Mouse (Mus musculus): ENCODE measurements around the gene Kctd10. TPM values are rescaled to one million over a fixed set of nuclear protein-coding genes. Genes with fewer than 3 reads are reported as not detected.

Kctd10 gene
- polyA plus RNA-seq, 1 experiment: 84.1 TPM

DNA sequence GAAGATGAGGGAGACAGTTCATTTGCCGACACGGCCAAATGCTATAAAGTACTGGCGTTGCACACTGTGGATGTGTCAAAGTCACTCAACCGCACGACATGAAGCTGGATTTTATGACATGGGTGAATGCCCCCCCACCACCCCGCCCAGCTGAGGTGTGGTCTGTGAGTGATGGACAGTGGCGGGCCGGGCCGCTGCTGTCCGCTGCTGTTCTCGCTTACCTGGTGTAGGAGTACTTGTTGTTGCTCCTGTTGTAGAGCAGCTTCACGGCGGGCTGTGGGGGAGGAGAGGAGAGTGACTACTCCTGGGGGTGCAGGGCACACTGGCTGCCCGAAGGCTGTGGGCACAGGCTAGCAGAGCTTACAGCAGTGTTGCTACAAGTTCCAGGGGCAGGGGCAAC lies 12.2 kb downstream of the Kctd10 start:
- H3K4me3 ChIP-seq: no peak overlapping the region
- TF ChIP-seq REST (IDR thresholded peaks at IDR 0.05; ENCODE audit: insufficient read depth, insufficient read length): no peak
- H3K4me2 ChIP-seq (ENCODE audit: low read depth): no peak overlapping the region
- H3ac ChIP-seq (ENCODE audit: control insufficient read depth, insufficient read length): no peak overlapping the region
- H3K27me3 ChIP-seq (ENCODE audit: control insufficient read depth, insufficient read depth, insufficient read length): no peaks in the 10 kb centered on the region
- peaks cover 33% of the 10 kb centered on the region for H3K79me2 ChIP-seq (ENCODE audit: control insufficient read depth, insufficient read depth)
- H3K36me3 ChIP-seq (ENCODE audit: control insufficient read depth, insufficient read depth): peaks cover 10% of the 10 kb centered on the region

DNA sequence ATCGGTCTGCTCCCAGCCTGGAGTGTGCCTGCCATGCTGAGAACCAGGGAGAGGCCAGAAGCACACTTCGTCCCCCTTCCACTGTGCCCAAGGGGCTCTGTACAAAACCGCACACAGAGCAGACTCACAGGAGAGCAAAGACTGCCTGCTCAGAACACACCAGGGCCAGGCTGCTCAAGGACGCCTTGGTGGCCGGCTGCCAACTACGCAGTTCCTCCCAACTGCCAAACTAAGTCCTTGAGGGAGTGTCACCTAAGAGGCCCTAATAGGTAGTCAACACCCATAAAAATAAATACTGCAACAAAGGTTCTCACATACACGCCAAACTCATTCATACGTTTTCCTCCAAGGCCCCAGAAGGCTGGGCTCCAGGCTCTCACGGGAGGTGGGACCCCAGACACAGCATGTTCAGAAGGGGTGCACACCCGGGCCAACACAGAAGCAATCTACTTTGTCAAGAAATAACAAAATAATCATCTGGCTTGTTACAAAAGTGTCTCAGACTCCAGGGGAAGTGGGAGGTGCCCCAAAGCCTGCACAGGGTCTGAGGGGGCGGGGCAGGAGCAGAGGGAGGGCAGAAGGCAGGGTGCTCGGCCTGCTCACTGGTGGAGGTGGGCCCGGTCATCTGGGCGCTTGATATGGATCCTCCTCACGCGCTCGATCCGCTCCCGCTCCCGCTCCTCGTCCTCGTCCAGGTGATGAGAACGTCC lies 15.1 kb downstream of the Kctd10 start:
- peaks cover 17% of the 10 kb centered on the region for H3K79me2 ChIP-seq (ENCODE audit: control insufficient read depth, insufficient read depth)
- no peak for TF ChIP-seq REST (IDR thresholded peaks at IDR 0.05; ENCODE audit: insufficient read depth, insufficient read length)
- no peaks in the 10 kb centered on the region for H3K27me3 ChIP-seq (ENCODE audit: control insufficient read depth, insufficient read depth, insufficient read length)
- H3K36me3 ChIP-seq (ENCODE audit: control insufficient read depth, insufficient read depth): peaks cover 10% of the 10 kb centered on the region
- no peak overlapping the region for H3K4me2 ChIP-seq (ENCODE audit: low read depth)
- no peak overlapping the region for H3K4me3 ChIP-seq
- no peak overlapping the region for H3ac ChIP-seq (ENCODE audit: control insufficient read depth, insufficient read length)

GRCm38 (mm10) chr5:114360968-114361367 lies 19.3 kb downstream of the Kctd10 start:
- peaks cover 5% of the 10 kb centered on the region for H3K36me3 ChIP-seq (ENCODE audit: control insufficient read depth, insufficient read depth)

GRCm38 (mm10) chr5:114359586-114359985 lies 20.7 kb downstream of the Kctd10 start:
- Histone ChIP-seq H3K36me3 (ENCODE audit: control insufficient read depth, insufficient read depth) (peaks cover 5% of the 10 kb centered on the region), H3ac (ENCODE audit: control insufficient read depth, insufficient read length) (no peak overlapping the region), H3K4me2 (ENCODE audit: low read depth) (no peak overlapping the region), H3K4me3 (no peak overlapping the region), H3K79me2 (ENCODE audit: control insufficient read depth, insufficient read depth) (no peaks in the 10 kb centered on the region), H3K27me3 (ENCODE audit: control insufficient read depth, insufficient read depth, insufficient read length) (no peaks in the 10 kb centered on the region)
- TF ChIP-seq CEBPB (IDR thresholded peaks at IDR 0.05; ENCODE audit: insufficient read depth, poor library complexity, severe bottlenecking): no peak
- TF ChIP-seq POLR2A (IDR thresholded peaks at IDR 0.05; ENCODE audit: insufficient read length, low read depth): no peak
- no peak for TF ChIP-seq MAX (IDR thresholded peaks at IDR 0.05; ENCODE audit: low read depth)
- no peak for TF ChIP-seq E2F4 (IDR thresholded peaks at IDR 0.05; ENCODE audit: insufficient read depth)
- no peak for TF ChIP-seq MYOD1 (IDR thresholded peaks at IDR 0.05; ENCODE audit: control insufficient read depth in 1 of 3, insufficient read length in 2 of 3, low read depth in 2 of 3)
- TF ChIP-seq TCF3 (IDR thresholded peaks at IDR 0.05; ENCODE audit: insufficient read length, low read depth): no peak
- no peak for TF ChIP-seq POLR2AphosphoS2 (IDR thresholded peaks at IDR 0.05; ENCODE audit: insufficient read length, low read depth)
- TF ChIP-seq MYOG (IDR thresholded peaks at IDR 0.05; ENCODE audit: control insufficient read depth in 1 of 3, insufficient read depth in 1 of 3, insufficient read length in 2 of 3, low read depth in 2 of 3): no peak

More at GRCm38 (mm10) chr5:114360968-114361367, 19.3 kb downstream of the Kctd10 start:
- Histone ChIP-seq H3K4me3 (no peak overlapping the region), H3K4me2 (ENCODE audit: low read depth) (no peak overlapping the region), H3K27me3 (ENCODE audit: control insufficient read depth, insufficient read depth, insufficient read length) (no peaks in the 10 kb centered on the region), H3ac (ENCODE audit: control insufficient read depth, insufficient read length) (no peak overlapping the region), H3K79me2 (ENCODE audit: control insufficient read depth, insufficient read depth) (no peaks in the 10 kb centered on the region)
- TF ChIP-seq CEBPB (IDR thresholded peaks at IDR 0.05; ENCODE audit: insufficient read depth, poor library complexity, severe bottlenecking): no peak
- TF ChIP-seq POLR2A (IDR thresholded peaks at IDR 0.05; ENCODE audit: insufficient read length, low read depth): no peak
- TF ChIP-seq MYOG (IDR thresholded peaks at IDR 0.05; ENCODE audit: control insufficient read depth in 1 of 3, insufficient read depth in 1 of 3, insufficient read length in 2 of 3, low read depth in 2 of 3): no peak
- no peak for TF ChIP-seq POLR2AphosphoS2 (IDR thresholded peaks at IDR 0.05; ENCODE audit: insufficient read length, low read depth)
- TF ChIP-seq E2F4 (IDR thresholded peaks at IDR 0.05; ENCODE audit: insufficient read depth): no peak
- TF ChIP-seq USF1 (IDR thresholded peaks at IDR 0.05; ENCODE audit: low read depth): no peak
- no peak for TF ChIP-seq TCF3 (IDR thresholded peaks at IDR 0.05; ENCODE audit: insufficient read length, low read depth)

GRCm38 (mm10) chr5:114358833-114359232 lies 21.5 kb downstream of the Kctd10 start:
- H3K36me3 ChIP-seq (ENCODE audit: control insufficient read depth, insufficient read depth): no peaks in the 10 kb centered on the region
- H3K27me3 ChIP-seq (ENCODE audit: control insufficient read depth, insufficient read depth, insufficient read length): no peaks in the 10 kb centered on the region
- TF ChIP-seq POLR2AphosphoS2 (IDR thresholded peaks at IDR 0.05; ENCODE audit: insufficient read length, low read depth): peak; percentile 29
- TF ChIP-seq CEBPB (IDR thresholded peaks at IDR 0.05; ENCODE audit: insufficient read depth, poor library complexity, severe bottlenecking): no peak
- H3ac ChIP-seq (ENCODE audit: control insufficient read depth, insufficient read length): no peak overlapping the region
- H3K4me3 ChIP-seq: no peak overlapping the region
- H3K79me2 ChIP-seq (ENCODE audit: control insufficient read depth, insufficient read depth): no peaks in the 10 kb centered on the region
- H3K4me2 ChIP-seq (ENCODE audit: low read depth): no peak overlapping the region

GRCm38 (mm10) chr5:114356936-114357751 lies 23.2 kb downstream of the Kctd10 start:
- H3K4me3 ChIP-seq: peak overlapping the region; percentile 10
- no peaks in the 10 kb centered on the region for H3K36me3 ChIP-seq (ENCODE audit: control insufficient read depth, insufficient read depth)

More at GRCm38 (mm10) chr5:114356936-114357751, 23.2 kb downstream of the Kctd10 start:
- Histone ChIP-seq H3ac (ENCODE audit: control insufficient read depth, insufficient read length) (peak overlapping the region; percentile 7), H3K79me2 (ENCODE audit: control insufficient read depth, insufficient read depth) (no peaks in the 10 kb centered on the region), H3K4me2 (ENCODE audit: low read depth) (peak overlapping the region; percentile 87), H3K27me3 (ENCODE audit: control insufficient read depth, insufficient read depth, insufficient read length) (no peaks in the 10 kb centered on the region)
- TF ChIP-seq USF1 (IDR thresholded peaks at IDR 0.05; ENCODE audit: low read depth): peak; percentile 95
- peak in 2 of 3 experiments; percentile 74 to 76 for TF ChIP-seq MYOD1 (IDR thresholded peaks at IDR 0.05; ENCODE audit: control insufficient read depth in 1 of 3, insufficient read length in 2 of 3, low read depth in 2 of 3)
- peak; percentile 12 for TF ChIP-seq POLR2AphosphoS2 (IDR thresholded peaks at IDR 0.05; ENCODE audit: insufficient read length, low read depth)
- TF ChIP-seq TCF3 (IDR thresholded peaks at IDR 0.05; ENCODE audit: insufficient read length, low read depth): no peak
- TF ChIP-seq TCF12 (IDR thresholded peaks at IDR 0.05; ENCODE audit: insufficient read depth, poor library complexity, severe bottlenecking): no peak
- peak in 1 of 3 experiments; percentile 56 for TF ChIP-seq MYOG (IDR thresholded peaks at IDR 0.05; ENCODE audit: control insufficient read depth in 1 of 3, insufficient read depth in 1 of 3, insufficient read length in 2 of 3, low read depth in 2 of 3)

Data from myocyte (in vitro differentiated cells).